Mouse (Mus musculus) heart, adult 11 months (tissue): ENCODE data around the gene Entpd7.

ENCODE experiments used
- DNase-seq: peaks from one replicate; pipeline ENCODE4 v3.0.0; 2022

Entpd7 gene

GRCm38 (mm10) chr19:43674730-43675524 is 14.5 kb upstream of the Entpd7 start, which contains the start of gene Slc25a28:
Gene Slc25a28 (minus strand): TSS chr19:43674881.
- DNase-seq: peak; percentile 100

DNA sequence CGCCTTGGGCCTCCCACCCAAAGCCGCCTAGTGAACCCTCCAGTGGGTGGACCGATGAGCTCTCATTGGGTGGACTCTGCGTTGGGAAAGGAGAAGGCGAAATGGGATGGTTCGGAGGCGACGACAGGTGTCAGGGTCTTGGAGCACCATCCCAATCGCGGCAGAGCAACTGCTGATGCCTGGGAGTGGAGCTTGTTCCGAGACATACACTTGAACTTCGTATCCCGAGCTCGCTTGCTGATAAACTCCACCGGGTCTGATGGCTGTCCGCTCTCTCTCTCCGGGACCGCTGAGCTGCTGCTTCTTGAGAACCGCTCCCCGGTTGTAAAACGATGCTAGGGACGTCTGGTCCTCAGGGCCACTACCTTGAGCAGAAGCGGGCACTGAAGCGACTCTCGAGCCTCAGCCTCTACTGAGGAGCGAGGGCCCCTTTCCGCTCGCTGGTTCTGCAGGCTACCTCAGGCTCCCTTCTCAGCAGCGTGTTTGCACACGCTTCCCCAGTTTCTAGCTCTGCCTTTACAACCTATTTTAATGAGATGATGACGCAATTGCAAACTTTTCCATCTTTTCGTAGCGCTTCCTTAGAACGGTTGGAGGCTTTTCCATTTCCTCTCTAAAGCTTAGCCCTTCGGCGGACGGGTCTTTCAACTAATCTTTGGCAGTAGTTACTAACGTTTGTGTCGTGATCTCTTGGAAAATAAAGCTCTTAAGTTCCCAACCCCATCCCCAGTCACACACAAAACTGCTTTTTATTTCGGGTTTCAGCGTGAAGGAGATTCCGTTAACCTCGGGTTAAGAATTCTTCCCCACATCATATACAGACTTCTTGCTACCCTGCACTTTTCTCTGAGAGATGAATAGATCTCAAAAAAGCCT is 13.7 kb upstream of the Entpd7 start:
- no peak for DNase-seq

GRCm38 (mm10) chr19:43678467-43679003 is 10.9 kb upstream of the Entpd7 start:
- DNase-seq: peak; percentile 75

GRCm38 (mm10) chr19:43679474-43679981 is 9.9 kb upstream of the Entpd7 start:
- peak; percentile 96 for DNase-seq

GRCm38 (mm10) chr19:43681541-43681940 is 7.9 kb upstream of the Entpd7 start:
- DNase-seq: no peak

GRCm38 (mm10) chr19:43692815-43693214 is 3.3 kb downstream of the Entpd7 start:
- DNase-seq: no peak

GRCm38 (mm10) chr19:43695514-43695964 is 6.1 kb downstream of the Entpd7 start:
- no peak for DNase-seq

DNA sequence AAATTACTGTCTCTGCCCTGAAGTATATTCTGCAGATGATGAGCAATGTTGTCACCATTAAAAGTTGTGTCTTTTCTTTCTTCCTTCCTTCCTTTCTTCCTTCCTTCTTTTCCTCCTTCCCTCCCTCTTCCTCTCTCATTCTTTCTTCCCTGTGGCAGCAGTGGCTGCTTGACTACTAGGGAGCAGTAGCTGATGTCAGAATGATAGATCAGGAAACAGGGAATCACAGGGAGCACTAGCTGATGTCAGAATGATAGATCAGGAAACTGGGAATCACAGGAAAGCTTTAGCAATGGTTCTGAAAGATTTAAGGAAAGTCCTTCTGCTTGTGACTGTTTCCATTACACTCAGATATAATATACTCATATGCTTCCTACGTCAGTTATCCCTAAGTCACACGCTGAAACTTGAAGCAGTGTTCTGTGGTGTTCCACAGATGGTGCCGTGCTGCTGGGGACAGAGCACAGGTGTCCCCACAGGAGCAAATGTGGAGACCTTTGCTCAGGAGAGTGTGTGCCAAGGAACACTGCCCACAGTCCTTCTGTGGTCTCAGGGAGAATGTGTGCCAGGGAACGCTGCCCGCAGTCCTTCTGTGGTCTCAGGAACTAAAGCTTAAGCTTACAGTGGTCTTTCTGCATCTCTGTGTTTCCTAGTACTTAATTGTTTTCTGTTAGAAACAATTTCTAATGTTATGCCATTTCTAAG is 8.3 kb downstream of the Entpd7 start:
- DNase-seq: no peak

- DNase-seq: no peak
These were observed 9.7 kb downstream of the Entpd7 start for GRCm38 (mm10) chr19:43699021-43699762.

- DNase-seq: no peak
These were observed 10.3 kb downstream of the Entpd7 start for GRCm38 (mm10) chr19:43699763-43700155.

DNA sequence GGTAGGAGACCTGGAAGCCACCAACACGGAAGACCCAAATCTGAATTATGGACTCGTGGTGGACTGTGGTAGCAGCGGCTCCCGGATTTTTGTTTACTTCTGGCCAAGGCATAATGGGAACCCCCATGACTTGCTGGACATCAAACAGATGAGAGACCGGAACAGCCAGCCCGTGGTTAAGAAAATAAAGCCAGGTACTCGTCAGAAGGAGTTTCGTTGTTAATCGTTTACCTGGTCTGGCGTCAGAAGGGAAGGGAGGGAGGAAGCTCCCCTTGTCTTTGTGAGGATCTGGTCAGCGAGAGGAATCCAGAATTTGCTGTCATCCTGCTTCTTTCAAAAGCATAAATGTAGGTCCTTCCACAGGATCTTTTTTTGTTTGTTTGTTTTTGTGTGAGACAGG is 14.7 kb downstream of the Entpd7 start:
- no peak for DNase-seq

DNA sequence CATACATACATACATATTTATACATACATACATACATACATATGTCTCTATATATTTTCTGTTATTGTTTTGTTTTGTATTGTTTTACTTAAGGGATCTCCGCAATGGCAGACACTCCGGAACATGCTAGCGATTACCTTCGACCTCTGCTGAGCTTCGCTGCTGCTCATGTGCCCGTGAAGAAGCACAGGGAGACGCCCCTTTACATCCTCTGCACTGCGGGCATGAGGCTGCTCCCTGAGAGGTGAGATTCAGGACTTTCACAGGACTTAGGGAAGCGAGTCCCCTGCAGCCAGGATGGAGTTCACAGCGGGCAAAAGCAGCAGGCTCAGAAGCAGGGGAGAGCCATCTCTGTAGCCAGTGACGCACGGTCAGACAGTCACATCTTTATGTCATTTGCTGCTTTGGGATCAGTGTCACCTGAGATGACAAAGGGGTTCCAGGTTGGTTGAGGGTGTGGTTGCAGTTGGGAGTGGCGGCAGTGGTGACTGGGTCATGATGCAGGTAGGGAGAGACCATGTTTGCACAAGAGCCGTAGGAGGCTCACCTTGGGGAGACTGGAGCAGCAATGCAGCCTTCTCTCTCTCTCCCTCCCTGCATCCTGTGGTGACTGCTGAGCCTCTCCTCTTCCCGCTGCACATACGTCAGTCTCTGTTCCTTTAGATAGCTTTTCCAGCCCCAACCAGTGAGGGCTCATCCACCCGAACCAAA is 15.5 kb downstream of the Entpd7 start:
- no peak for DNase-seq

DNA sequence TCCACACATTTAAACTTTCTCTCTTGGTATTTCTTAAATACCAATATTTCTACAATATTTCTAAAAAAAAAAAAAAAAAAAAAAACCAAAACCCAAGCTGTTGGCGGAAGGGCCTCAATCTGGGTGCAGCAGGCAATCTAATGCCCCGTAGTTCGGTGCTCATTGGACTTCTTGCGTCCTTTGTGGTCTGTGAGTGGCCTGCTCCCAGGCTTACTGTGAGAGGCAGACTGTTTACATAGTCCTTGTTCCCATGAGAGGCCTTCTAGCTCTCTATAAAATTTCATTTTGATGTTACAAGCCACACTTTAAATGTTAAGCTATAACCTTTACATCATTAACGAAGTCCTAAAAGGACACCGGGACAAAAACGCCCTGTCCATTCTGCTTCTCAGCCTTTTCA is 18.7 kb downstream of the Entpd7 start:
- DNase-seq: no peak

DNA sequence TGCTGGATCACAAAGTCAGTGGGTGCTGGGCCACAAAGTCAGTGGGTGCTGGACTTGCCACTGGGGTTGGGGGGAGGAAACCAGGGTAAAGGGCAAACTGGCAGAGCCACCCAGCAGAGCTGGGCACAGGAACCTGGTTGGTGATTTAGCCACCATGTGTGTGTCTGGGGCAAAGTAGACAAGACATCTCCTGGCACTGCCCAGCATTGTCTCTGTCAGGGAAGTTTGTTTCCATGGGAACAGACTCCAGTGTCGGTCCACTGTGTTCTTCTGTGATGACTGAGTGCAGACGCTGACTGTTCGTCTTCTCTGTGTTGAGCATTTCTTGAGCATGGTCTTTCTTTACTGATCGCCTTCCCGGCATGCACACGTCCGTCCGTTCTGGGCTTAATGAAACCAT is 19.8 kb downstream of the Entpd7 start:
- DNase-seq: no peak

GRCm38 (mm10) chr19:43711159-43711916 is 21.9 kb downstream of the Entpd7 start:
- DNase-seq: peak; percentile 86

- peak; percentile 89 for DNase-seq
These were observed 22.5 kb downstream of the Entpd7 start for GRCm38 (mm10) chr19:43711971-43712370.

- DNase-seq: peak; percentile 34
These were observed 30.6 kb downstream of the Entpd7 start for GRCm38 (mm10) chr19:43720061-43720460.

DNA sequence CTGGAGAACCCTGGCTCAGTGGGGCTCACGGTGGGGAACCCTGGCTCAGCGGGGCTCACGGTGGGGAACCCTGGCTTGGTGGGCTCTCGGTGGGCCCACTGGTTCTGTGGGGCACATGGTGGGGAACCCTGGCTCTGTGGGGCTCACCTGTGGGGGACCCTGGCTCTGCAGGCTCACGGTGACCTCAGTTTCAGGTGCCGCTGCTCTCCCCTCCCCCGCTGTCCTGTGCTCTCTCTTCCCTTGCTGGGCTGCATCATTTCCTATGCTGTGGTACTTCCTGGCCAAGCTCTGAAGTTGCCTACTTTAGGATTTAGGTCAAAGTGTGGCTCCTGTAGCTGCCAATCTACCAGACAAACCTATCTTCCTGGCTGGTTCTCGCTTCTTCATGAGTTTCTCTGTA is 33.4 kb downstream of the Entpd7 start:
- peak; percentile 89 for DNase-seq

DNA sequence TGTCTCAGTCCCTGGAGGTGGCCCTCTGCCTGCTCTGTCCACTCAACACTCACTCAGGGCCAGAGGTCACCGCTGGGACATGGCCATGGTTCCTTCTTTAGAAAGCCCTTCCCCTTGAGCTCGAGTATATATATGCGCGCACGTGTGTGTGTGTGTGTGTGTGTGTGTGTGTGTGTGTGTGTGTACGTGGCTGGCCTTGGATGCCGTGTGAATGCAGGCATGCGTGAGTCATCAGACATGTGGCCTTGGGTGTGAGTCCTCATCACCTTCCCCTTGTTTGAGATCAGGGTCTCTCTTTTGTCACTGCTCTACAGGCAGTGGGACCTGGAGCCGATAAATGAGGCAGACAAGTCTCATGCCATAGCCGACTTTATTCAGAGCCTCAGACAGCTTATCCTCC is 34.0 kb downstream of the Entpd7 start:
- peak; percentile 78 for DNase-seq

DNA sequence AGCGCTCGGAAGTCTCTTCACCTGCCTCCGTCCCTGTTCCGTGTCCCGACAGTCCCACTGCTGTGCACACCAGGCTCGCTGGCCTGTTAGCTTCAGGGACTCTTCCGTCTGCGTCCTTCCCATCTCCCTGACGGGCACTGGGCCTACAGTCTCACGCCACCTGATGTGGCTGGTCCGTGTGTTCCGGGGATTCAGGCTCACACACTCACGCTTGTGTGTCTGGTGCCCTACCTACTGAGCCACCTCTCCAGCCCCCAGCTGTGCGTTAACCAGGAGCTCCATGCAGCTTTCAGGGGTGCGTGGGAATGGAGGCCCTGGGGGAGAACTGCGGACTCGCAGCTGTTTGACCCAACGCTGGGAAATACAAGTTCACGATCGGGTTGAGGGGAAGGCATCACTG is 34.7 kb downstream of the Entpd7 start:
- DNase-seq: peak; percentile 86
